In the genomic region with DNA sequence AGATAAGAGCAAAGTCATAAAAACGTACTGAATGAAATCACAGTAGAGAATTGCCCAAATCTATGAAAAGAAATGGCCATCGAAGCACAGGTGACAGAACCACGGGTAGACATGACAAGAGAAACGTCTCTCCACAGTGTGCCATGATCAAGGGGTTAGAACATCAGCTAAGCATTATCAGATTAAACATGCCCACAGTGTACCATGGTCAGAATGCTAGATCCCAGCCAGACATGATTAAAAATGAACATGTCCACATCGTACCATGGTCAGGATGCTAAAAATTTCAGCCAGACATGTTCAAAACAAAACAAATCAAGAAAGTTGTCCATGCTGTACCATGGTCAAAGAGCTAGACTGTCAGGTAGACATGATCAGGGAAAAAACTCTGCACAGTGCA, we compare ENCODE assay signal across 28 mouse cellular contexts.
"Had no signal": no experiment of that assay in that cellular context is flagged by ENCODE, and none has a peak within 500 bp of the region (broad histone marks: within the 10 kb centered on the region; RNA-seq: fewer than 3 reads in every experiment).

No protein-coding gene starts in this region.

- H3K4me2 ChIP-seq: embryonic facial prominence, embryonic 12.5 days; embryonic facial prominence, embryonic 13.5 days; embryonic facial prominence, embryonic 15.5 days; forebrain, embryonic 12.5 days; forebrain, embryonic 13.5 days; forebrain, embryonic 15.5 days had no signal

- H3K9me3 ChIP-seq: embryonic facial prominence, embryonic 10.5 days; embryonic facial prominence, embryonic 12.5 days; embryonic facial prominence, embryonic 13.5 days; embryonic facial prominence, embryonic 15.5 days; forebrain, embryonic 10.5 days; forebrain, embryonic 12.5 days; forebrain, embryonic 13.5 days; forebrain, embryonic 15.5 days had no signal

- H3K36me3 ChIP-seq: embryonic facial prominence, embryonic 10.5 days; embryonic facial prominence, embryonic 12.5 days; embryonic facial prominence, embryonic 13.5 days; embryonic facial prominence, embryonic 15.5 days; forebrain, embryonic 10.5 days; forebrain, embryonic 12.5 days; forebrain, embryonic 15.5 days had no signal

- H3K4me1 ChIP-seq: embryonic facial prominence, embryonic 10.5 days; embryonic facial prominence, embryonic 12.5 days; embryonic facial prominence, embryonic 13.5 days; embryonic facial prominence, embryonic 15.5 days; forebrain, embryonic 10.5 days; forebrain, embryonic 12.5 days; forebrain, embryonic 13.5 days; forebrain, embryonic 15.5 days had no signal

- ATAC-seq: forebrain, embryonic 13.5 days; forebrain, embryonic 14.5 days; forebrain, embryonic 15.5 days; forebrain, embryonic 16.5 days; forebrain, postnatal 0 days had no signal

- H3K9ac ChIP-seq: embryonic facial prominence, embryonic 12.5 days; embryonic facial prominence, embryonic 13.5 days; embryonic facial prominence, embryonic 15.5 days; forebrain, embryonic 12.5 days; forebrain, embryonic 13.5 days; forebrain, embryonic 15.5 days; forebrain, postnatal 0 days had no signal

- DNase-seq: cerebellum, adult 2 months; cerebellum, adult 8-10 months; cerebellum, adult 9-10 months; cerebellum, adult 9-11 months; cerebellum, postnatal 10 days; cerebellum, postnatal 14 days; cerebellum, postnatal 25 days; cerebellum, postnatal 36 days; embryo, embryonic 11 days; forebrain, postnatal 0 days; gastrocnemius, adult 2 months; gastrocnemius, postnatal 10 days; gastrocnemius, postnatal 14 days; gastrocnemius, postnatal 25 days; gastrocnemius, postnatal 36 days; heart, adult 18-20 months; heart, adult 2 months had no signal

- H3K27me3 ChIP-seq: embryonic facial prominence, embryonic 12.5 days; embryonic facial prominence, embryonic 13.5 days; embryonic facial prominence, embryonic 15.5 days; forebrain, embryonic 12.5 days; forebrain, embryonic 13.5 days; forebrain, embryonic 15.5 days had no signal

- H3K27ac ChIP-seq: embryonic facial prominence, embryonic 10.5 days; embryonic facial prominence, embryonic 12.5 days; embryonic facial prominence, embryonic 13.5 days; embryonic facial prominence, embryonic 15.5 days; forebrain, embryonic 10.5 days; forebrain, embryonic 12.5 days; forebrain, embryonic 13.5 days; forebrain, embryonic 15.5 days; gastrocnemius, adult 2 months; heart, adult 2 months had no signal

- H3K4me3 ChIP-seq: embryonic facial prominence, embryonic 10.5 days; embryonic facial prominence, embryonic 12.5 days; embryonic facial prominence, embryonic 13.5 days; embryonic facial prominence, embryonic 15.5 days; erythroblast, embryonic 14.5 days; forebrain, embryonic 10.5 days; forebrain, embryonic 12.5 days; forebrain, embryonic 13.5 days; forebrain, embryonic 15.5 days; gastrocnemius, adult 2 months; heart, adult 2 months had no signal
